Mouse (Mus musculus): ENCODE measurements around the gene Vezt.

GRCm38 (mm10) chr10:93911326-93911725, 124.3 kb downstream of the Vezt start:
- TF ChIP-seq CTCF (IDR thresholded peaks at IDR 0.05; ENCODE audit: low read depth, low read length) (no peak), POLR2A (IDR thresholded peaks at IDR 0.05; ENCODE audit: extremely low read depth, insufficient read depth, low read length) (no peak)
